Mouse (Mus musculus) cerebellum, adult 2 months (tissue): Measurements from ENCODE around the gene Hk2. TPM values are rescaled to one million over a fixed set of nuclear protein-coding genes. Genes with fewer than 3 reads are reported as not detected.
A peak's percentile ranks its signal among the peaks of the same experiment; 100 is the strongest.

Source experiments
- DNase-seq, 2 experiments: peaks; one replicate each; pipeline ENCODE4 v3.0.0; 2021
- H3K27ac ChIP-seq: fragments of 200-500 bp; 2 replicates; pipeline ENCODE4 v1.5.1; 2012; ENCODE audit warnings: low read length, control low read depth, inconsistent platforms; ENCODE audit not compliant: insufficient read depth
- H3K27me3 ChIP-seq: fragments of 200-500 bp; 2 replicates; pipeline ENCODE4 v1.6.1; 2012; ENCODE audit warnings: inconsistent platforms, mild to moderate bottlenecking, low read length, moderate library complexity; ENCODE audit not compliant: control insufficient read depth, insufficient read depth
- H3K4me1 ChIP-seq: fragments of 200-500 bp; 2 replicates; pipeline ENCODE4 v1.6.1; 2011; ENCODE audit warnings: low read length; ENCODE audit not compliant: control insufficient read depth, insufficient read depth
- H3K4me3 ChIP-seq: fragments of 200-500 bp; replicated peaks from 2 replicates; pipeline ENCODE3; 2011; ENCODE audit warnings: mild to moderate bottlenecking, low read depth, low read length, control low read depth; ENCODE audit not compliant: insufficient read depth
- CTCF ChIP-seq: fragments of 200-500 bp; IDR thresholded peaks from 2 replicates; pipeline ENCODE4 v1.5.1; 2011; ENCODE audit warnings: low read depth, mild to moderate bottlenecking, control low read depth, low read length, moderate library complexity, borderline replicate concordance; ENCODE audit not compliant: insufficient read depth
- POLR2A ChIP-seq: fragments of 200-500 bp; IDR thresholded peaks from 2 replicates; pipeline ENCODE4 v1.6.1; 2011; ENCODE audit warnings: low read length, control low read depth, borderline replicate concordance; ENCODE audit not compliant: insufficient read depth
- WGBS: fragments of 180-500 bp; shearing (Covaris S2); methylation state at CpG from one replicate; pipeline ENCODE4 v1.1.7; 2018; 5-methylcytosine and 5-hydroxymethylcytosine counted together
- polyA plus RNA-seq: library from polyadenylated mRNA; depleted of rRNA; stranded (reverse); fragments of >200 nt; gene quantifications from 2 replicates; pipeline ENCODE4 v1.2.3, GENCODE M21; 2012

Gene Hk2
- polyA plus RNA-seq, 1 experiment = 6.3 TPM

GRCm38 (mm10) chr6:82775386-82775785, 1.1 kb upstream of the Hk2 start:
- Histone ChIP-seq H3K27ac (no peak overlapping the region), H3K4me1 (no peaks in the 10 kb centered on the region), H3K27me3 (no peaks in the 10 kb centered on the region; the same call in 1 of the 2 replicates), H3K4me3 (no peak overlapping the region)
- no peak for DNase-seq
- 89% methylated on average over 6 of the region's 6 CpGs for WGBS
- no peak for TF ChIP-seq CTCF
- no peak for TF ChIP-seq POLR2A

DNA sequence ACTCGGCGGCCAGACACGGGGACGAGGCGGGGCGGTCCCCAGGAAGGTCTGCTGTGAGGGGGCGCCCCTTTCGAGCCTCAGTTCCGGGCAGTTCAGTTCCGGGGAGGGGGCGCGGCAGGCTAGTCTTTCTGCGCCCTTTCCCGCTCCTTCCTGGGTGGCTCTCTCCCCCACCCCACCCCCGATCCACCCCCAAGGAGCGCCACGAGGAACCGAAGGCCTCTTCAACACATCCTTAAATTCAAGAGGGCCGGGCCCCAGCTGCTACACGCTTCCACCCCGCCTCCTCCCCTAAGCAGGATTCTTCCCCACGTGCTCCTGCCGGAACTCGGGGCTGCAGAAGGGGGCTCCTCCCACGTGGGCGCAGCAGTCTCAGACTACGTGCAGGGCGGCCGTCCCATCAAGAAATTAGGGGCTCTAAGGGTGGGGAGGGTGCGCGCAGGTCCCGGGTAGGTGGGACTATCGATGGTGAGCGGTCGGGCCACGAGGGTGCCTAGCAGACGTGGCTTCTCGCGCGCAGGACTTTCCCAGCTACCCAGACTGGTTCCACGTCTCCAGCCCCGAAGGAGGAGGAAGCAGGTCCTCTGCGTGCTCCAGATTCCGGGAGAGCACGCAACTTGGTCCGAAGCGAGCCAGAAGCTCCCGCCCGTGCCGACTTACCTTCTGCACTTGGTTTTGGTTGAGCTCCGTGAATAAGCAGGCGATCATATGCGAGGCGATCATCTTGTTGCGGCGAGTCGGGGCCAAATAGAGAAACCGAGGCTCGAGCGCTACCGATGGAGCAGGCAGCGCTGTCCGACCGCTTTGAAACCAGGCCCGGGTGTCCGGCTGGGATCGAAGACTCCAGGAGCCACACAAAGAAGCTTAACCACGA, 758 bp downstream of the Hk2 start:
- under 1% methylated on average over 68 of the region's 68 CpGs for WGBS
- no peak for DNase-seq
- no peak for TF ChIP-seq CTCF
- no peak for TF ChIP-seq POLR2A
- no peaks in the 10 kb centered on the region for H3K4me1 ChIP-seq
- H3K27ac ChIP-seq = no peak overlapping the region
- no peaks in the 10 kb centered on the region; the same call in 1 of the 2 replicates for H3K27me3 ChIP-seq
- H3K4me3 ChIP-seq = peak overlapping the region; percentile 55

GRCm38 (mm10) chr6:82772451-82773101, 1.7 kb downstream of the Hk2 start:
- no peaks in the 10 kb centered on the region; the same call in 1 of the 2 replicates for H3K27me3 ChIP-seq
- peak overlapping the region; percentile 14 for H3K4me3 ChIP-seq
- H3K4me1 ChIP-seq = no peaks in the 10 kb centered on the region
- TF ChIP-seq POLR2A = no peak
- TF ChIP-seq CTCF = no peak
- no peak for DNase-seq
- 17% methylated on average over 19 of the region's 19 CpGs for WGBS
- H3K27ac ChIP-seq = no peak overlapping the region

DNA sequence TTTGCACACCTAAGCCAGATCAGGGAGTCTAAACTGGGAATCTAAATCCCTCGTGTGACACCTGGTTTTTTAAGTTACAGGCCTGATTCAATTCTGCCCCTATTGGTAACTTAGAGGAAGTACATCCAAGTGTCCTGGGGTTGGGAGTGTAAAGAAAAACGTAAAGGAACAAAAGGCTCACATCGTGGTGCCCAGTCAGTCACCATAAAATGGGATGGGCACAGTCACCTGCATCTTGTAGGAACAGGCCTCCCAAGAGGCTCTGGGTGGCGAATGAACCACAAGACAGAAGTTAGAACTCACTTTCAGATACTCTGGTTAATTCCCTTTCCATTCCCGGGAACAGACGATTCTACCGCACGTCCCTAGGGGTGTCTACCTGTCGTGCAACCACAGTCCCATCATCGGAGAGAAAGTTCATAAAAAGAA, 2.3 kb downstream of the Hk2 start:
- 0 out of 2 replicates have a peak, but pooled peaks have one; percentile 10 for TF ChIP-seq CTCF
- TF ChIP-seq POLR2A = no peak
- Histone ChIP-seq H3K27ac (no peak overlapping the region), H3K4me1 (no peaks in the 10 kb centered on the region), H3K4me3 (no peak overlapping the region), H3K27me3 (no peaks in the 10 kb centered on the region; the same call in 1 of the 2 replicates)
- WGBS = 25% methylated on average over 10 of the region's 10 CpGs
- DNase-seq = no peak

DNA sequence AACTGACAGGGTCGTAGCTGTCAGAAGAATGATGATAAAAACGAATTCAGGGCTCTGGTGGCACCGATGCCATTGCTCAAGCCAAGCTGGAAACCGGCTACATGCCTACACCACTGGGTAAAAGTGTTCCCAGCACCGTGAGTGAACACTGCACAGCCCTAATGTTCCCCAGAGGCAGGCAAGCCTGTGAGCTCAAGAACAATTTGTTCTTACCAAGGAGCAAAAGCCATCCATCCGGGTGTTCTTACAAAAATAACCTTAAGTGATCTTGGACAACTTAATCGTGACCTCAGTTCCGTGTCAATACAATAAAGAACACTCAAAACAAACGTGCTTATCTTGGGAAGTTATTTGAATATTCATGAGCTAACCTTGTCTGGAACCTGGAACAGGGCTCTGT, 3.2 kb downstream of the Hk2 start:
- Histone ChIP-seq H3K4me1 (no peaks in the 10 kb centered on the region), H3K27me3 (no peaks in the 10 kb centered on the region; the same call in 1 of the 2 replicates), H3K4me3 (no peak overlapping the region), H3K27ac (no peak overlapping the region)
- DNase-seq = no peak
- TF ChIP-seq POLR2A (no peak), CTCF (no peak)
- 75% methylated on average over 9 of the region's 9 CpGs for WGBS

DNA sequence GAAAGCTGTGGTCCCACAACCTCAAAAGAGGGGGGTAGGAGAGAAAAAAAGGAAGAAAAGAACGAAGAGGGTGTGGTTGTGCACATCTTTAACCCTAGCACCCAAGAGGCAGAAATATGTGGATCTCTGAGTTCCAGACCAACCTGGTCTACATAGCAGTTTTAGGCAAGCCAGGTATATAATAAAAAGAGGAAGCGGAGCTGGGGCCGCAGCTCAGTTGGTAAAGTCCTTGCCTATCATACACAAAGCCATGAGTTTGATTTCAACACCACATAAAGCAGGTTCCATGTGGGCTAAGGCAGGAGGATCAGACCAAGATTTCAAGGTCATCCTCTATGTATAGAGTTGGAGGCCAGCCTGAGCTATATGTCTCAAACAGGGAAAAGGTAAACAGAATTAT, 4.0 kb downstream of the Hk2 start:
- no peak overlapping the region for H3K4me3 ChIP-seq
- no peaks in the 10 kb centered on the region for H3K4me1 ChIP-seq
- no peaks in the 10 kb centered on the region; the same call in 1 of the 2 replicates for H3K27me3 ChIP-seq
- DNase-seq = no peak
- no peak overlapping the region for H3K27ac ChIP-seq
- 90% methylated on average over 3 of the region's 3 CpGs for WGBS
- TF ChIP-seq CTCF (no peak), POLR2A (no peak)

DNA sequence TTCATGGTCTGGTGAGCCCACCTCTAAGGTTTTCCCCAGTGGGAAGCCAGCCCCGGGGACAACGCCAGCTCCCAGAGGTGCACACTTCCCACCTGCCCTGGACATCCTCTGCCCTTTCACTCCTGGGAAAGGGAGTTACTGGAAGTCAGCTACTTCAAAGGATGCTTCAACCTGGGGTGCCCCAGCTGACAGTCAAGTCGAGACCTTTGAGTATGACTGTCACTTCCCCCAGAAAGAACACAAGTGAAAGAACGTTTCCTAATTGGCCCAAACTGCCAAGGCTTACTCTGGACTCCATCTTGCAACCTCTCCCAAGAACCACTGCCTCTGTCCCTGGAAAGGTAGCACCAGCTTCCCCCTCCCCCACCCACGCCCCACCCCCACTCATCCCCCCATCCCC, 4.5 kb downstream of the Hk2 start:
- no peak for TF ChIP-seq POLR2A
- no peak for TF ChIP-seq CTCF
- no peak overlapping the region for H3K27ac ChIP-seq
- H3K27me3 ChIP-seq = no peaks in the 10 kb centered on the region; the same call in 1 of the 2 replicates
- WGBS = 63% methylated on average over 5 of the region's 5 CpGs
- no peak overlapping the region for H3K4me3 ChIP-seq
- DNase-seq = no peak
- H3K4me1 ChIP-seq = no peaks in the 10 kb centered on the region
